Mouse (Mus musculus) layer of hippocampus, adult 9-10 months (tissue): ENCODE measurements around the gene Ppp1r9a.

Source experiments
- DNase-seq: peaks from one replicate; pipeline ENCODE4 v3.0.0; 2022; ENCODE audit warnings: low spot score

Gene Ppp1r9a

GRCm38 (mm10) chr6:5008166-5008565 is 105.4 kb downstream of the Ppp1r9a start:
- no peak for DNase-seq

- DNase-seq: no peak
Measured at GRCm38 (mm10) chr6:5008603-5009002, 105.9 kb downstream of the Ppp1r9a start.

GRCm38 (mm10) chr6:5010553-5011416 is 108.1 kb downstream of the Ppp1r9a start:
- no peak for DNase-seq

- DNase-seq: no peak
Measured at GRCm38 (mm10) chr6:5012794-5013193, 110.1 kb downstream of the Ppp1r9a start.

GRCm38 (mm10) chr6:5014567-5014966 is 111.8 kb downstream of the Ppp1r9a start:
- DNase-seq: no peak

- no peak for DNase-seq
Measured at GRCm38 (mm10) chr6:5015173-5015572, 112.5 kb downstream of the Ppp1r9a start.

GRCm38 (mm10) chr6:5017945-5018511 is 115.3 kb downstream of the Ppp1r9a start:
- no peak for DNase-seq

GRCm38 (mm10) chr6:5019208-5019607 is 116.5 kb downstream of the Ppp1r9a start:
- no peak for DNase-seq

- no peak for DNase-seq
Measured at GRCm38 (mm10) chr6:5019969-5020368, 117.3 kb downstream of the Ppp1r9a start.

GRCm38 (mm10) chr6:5020510-5020909 is 117.8 kb downstream of the Ppp1r9a start:
- no peak for DNase-seq

- DNase-seq: no peak
Measured at GRCm38 (mm10) chr6:5022677-5023076, 120.0 kb downstream of the Ppp1r9a start.

- DNase-seq: no peak
Measured at GRCm38 (mm10) chr6:5024893-5025292, 122.2 kb downstream of the Ppp1r9a start.

GRCm38 (mm10) chr6:5026772-5027171 is 124.1 kb downstream of the Ppp1r9a start:
- no peak for DNase-seq

GRCm38 (mm10) chr6:5027213-5027612 is 124.5 kb downstream of the Ppp1r9a start:
- no peak for DNase-seq

GRCm38 (mm10) chr6:5027801-5028200 is 125.1 kb downstream of the Ppp1r9a start:
- DNase-seq: no peak

- DNase-seq: no peak
Measured at GRCm38 (mm10) chr6:5029205-5029927, 126.6 kb downstream of the Ppp1r9a start.

GRCm38 (mm10) chr6:5029956-5030355 is 127.2 kb downstream of the Ppp1r9a start:
- DNase-seq: no peak

GRCm38 (mm10) chr6:5032986-5033633 is 130.4 kb downstream of the Ppp1r9a start:
- DNase-seq: no peak

- no peak for DNase-seq
Measured at GRCm38 (mm10) chr6:5037225-5037624, 134.5 kb downstream of the Ppp1r9a start.

- DNase-seq: no peak
Measured at GRCm38 (mm10) chr6:5038140-5038749, 135.5 kb downstream of the Ppp1r9a start.

- DNase-seq: no peak
Measured at GRCm38 (mm10) chr6:5039316-5039715, 136.6 kb downstream of the Ppp1r9a start.

GRCm38 (mm10) chr6:5045854-5046253 is 143.1 kb downstream of the Ppp1r9a start:
- no peak for DNase-seq
